Mouse (Mus musculus) MEL (cell line): ENCODE results near the gene Naa15.

Experiments
- CTCF ChIP-seq, 3 experiments: IDR thresholded peaks in 2 of 3; conservative IDR thresholded peaks in 1 of 3; 2 replicates each; pipeline ENCODE4 v1.5.1; 2011 to 2012; ENCODE audit warnings: low read length in 3 of 3, low read depth in 2 of 3, mild to moderate bottlenecking in 2 of 3, improper control_type of control experiment in 1 of 3, inconsistent platforms in 1 of 3, mixed read lengths in 1 of 3, moderate library complexity in 1 of 3; ENCODE audit not compliant: control insufficient read depth in 1 of 3, insufficient read depth in 1 of 3, poor library complexity in 1 of 3, severe bottlenecking in 1 of 3
- ELF1 ChIP-seq: IDR thresholded peaks from 2 replicates; pipeline ENCODE4 v1.6.1; 2014; ENCODE audit warnings: low read depth, mild to moderate bottlenecking, inconsistent platforms, low read length, improper control_type of control experiment, moderate library complexity
- EP300 ChIP-seq, 2 experiments: IDR thresholded peaks; 2 replicates each; pipeline ENCODE4 v1.6.1; 2011; ENCODE audit warnings: improper control_type of control experiment in 2 of 2, low read length in 2 of 2, low read depth in 1 of 2, mild to moderate bottlenecking in 1 of 2
- GABPA ChIP-seq: IDR thresholded peaks from 2 replicates; pipeline ENCODE4 v1.6.1; 2012; ENCODE audit warnings: low read depth, mild to moderate bottlenecking, inconsistent platforms, low read length, improper control_type of control experiment, moderate library complexity
- MEF2A ChIP-seq: IDR thresholded peaks from 2 replicates; pipeline ENCODE4 v1.6.1; 2014; ENCODE audit warnings: low read depth, mild to moderate bottlenecking, inconsistent platforms, low read length, improper control_type of control experiment; ENCODE audit not compliant: poor library complexity, insufficient replicate concordance, severe bottlenecking; ENCODE audit errors: extremely low read depth
- NELFE ChIP-seq: IDR thresholded peaks from 2 replicates; pipeline ENCODE4 v1.6.1; 2011; ENCODE audit warnings: low read depth, low read length, improper control_type of control experiment
- POLR2A ChIP-seq, 2 experiments: IDR thresholded peaks; 2 replicates each; pipeline ENCODE4 v1.6.1; 2011 to 2012; ENCODE audit warnings: low read length in 2 of 2, mild to moderate bottlenecking in 2 of 2, control low read depth in 1 of 2, improper control_type of control experiment in 1 of 2, low read depth in 1 of 2, moderate library complexity in 1 of 2; ENCODE audit not compliant: control insufficient read depth in 1 of 2, insufficient read depth in 1 of 2, poor library complexity in 1 of 2
- POLR2AphosphoS2 ChIP-seq: IDR thresholded peaks from 2 replicates; pipeline ENCODE4 v1.6.1; 2011; ENCODE audit warnings: low read length, improper control_type of control experiment
- USF1 ChIP-seq: IDR thresholded peaks from 2 replicates; pipeline ENCODE4 v1.6.1; 2014; ENCODE audit warnings: low read depth, mild to moderate bottlenecking, inconsistent platforms, low read length, improper control_type of control experiment, moderate library complexity

DNA sequence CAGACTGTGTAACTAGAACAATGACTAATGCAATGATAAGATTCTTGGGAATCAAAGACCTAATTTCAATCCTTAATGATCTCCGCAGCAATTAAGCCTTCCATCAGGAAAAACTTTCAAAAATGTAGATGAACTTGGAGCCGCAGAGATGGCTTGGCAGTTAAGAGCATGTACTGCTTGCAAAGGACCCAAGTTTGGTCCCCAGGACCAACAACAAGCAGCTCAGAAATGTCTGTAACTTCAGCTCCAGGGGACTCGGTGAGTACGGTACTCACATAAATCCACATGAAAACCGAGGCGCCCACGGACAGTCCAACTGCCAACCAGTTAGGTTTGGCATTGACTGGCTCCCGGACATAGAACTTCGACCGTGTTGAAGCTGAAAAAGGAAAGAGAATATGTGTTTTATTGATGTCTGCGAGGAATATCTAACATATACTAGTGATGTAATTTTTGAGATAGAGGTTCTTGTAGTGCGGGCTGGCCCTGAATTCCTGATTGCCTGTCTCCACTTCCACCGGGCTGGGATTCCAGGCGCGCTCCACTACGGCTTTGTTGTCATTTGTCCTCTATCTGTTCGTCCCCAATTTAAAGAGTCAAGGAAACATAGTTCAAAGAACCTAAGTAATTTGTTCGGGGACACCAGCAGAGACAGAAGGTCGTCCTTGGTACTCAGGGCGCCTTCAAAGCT, 6.9 kb upstream of the Naa15 start:
- no peak for TF ChIP-seq GABPA
- TF ChIP-seq MEF2A: no peak
- TF ChIP-seq CTCF (IDR thresholded peaks at IDR 0.05 in 2 of 3, conservative IDR thresholded peaks at IDR 0.05 in 1 of 3; ENCODE audit: control insufficient read depth in 1 of 3, insufficient read depth in 1 of 3, low read depth in 2 of 3, low read length in 3 of 3, poor library complexity in 1 of 3, severe bottlenecking in 1 of 3): no peak
- no peak for TF ChIP-seq POLR2AphosphoS2
- TF ChIP-seq EP300 (IDR thresholded peaks at IDR 0.05; ENCODE audit: low read depth in 1 of 2, low read length in 2 of 2): no peak
- TF ChIP-seq NELFE: no peak
- no peak for TF ChIP-seq POLR2A (IDR thresholded peaks at IDR 0.05; ENCODE audit: control insufficient read depth in 1 of 2, insufficient read depth in 1 of 2, low read depth in 1 of 2, low read length in 2 of 2, poor library complexity in 1 of 2)
- no peak for TF ChIP-seq ELF1
- TF ChIP-seq USF1: no peak
